Mouse (Mus musculus) skeletal muscle tissue, adult 2 months (tissue): ENCODE data around the gene Ece1.
A peak's percentile ranks its signal among the peaks of the same experiment; 100 is the strongest.

Source experiments
- DNase-seq: peaks from one replicate; pipeline ENCODE4 v3.0.0-alpha.2; 2012; ENCODE audit warnings: low read depth, low spot score

Gene Ece1

GRCm38 (mm10) chr4:137882663-137883062 is 20.6 kb downstream of the Ece1 start:
- DNase-seq, result peak; percentile 65

DNA sequence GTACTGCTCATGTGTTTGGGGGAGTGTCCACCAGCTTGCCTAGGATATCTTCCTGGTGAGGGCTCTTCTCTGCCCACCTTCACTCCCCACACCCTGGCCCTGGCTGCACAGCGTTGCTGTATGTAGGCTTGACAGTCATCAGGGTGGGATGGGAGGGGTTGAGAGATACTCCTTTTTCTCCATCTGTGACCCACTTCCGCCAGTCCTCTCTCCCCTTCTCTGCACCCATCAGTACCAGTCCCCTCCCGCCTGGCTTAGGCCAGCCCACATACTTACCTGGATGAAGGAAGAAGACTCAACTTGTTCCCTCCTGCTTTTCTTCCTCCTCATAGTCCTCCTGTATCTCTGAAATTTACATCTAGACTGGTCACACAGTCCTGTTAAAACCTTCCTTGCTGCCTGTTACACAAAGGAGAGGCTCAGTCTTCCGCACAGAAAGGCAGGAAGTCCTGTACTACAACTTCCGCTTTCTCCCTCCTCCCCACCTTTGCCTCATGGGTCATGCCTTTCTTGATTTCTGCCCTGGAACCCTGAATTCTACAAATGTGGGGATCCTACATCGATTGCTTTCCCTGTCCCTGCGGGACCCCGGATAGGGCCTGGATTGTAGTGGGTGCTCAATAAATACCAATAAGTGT is 21.6 kb downstream of the Ece1 start:
- DNase-seq, result no peak

DNA sequence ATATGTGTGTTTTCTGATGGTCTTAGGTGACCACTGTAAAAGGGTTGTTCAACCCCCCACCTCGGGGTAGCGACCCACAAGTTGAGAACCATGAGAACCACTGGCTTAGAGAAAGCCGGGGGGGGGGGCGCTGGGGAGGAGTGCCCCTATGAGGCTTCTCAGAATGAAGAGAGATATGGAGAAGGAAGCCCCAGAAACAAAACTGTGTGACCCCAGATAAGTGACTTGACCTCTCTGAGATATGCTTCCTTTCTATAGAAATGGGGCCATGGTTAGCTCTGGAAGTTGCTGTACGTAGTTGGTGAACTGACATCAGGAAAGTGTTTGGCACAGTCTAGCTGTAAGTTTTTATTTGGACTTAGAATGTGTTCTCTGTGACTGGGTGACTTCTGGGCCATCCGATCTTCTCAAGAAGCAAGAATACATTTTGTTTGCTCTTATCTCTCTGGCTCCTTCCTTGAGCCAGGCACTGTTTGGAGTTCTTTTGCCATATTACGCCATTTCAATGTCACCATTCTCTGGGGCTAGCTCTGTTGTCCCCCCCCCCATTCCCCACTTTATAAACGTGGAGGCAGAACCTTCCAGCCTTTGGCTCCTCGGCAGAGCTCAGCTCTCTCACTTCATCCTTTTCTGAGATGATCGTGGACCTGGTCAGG is 25.4 kb downstream of the Ece1 start:
- DNase-seq, result no peak

- no peak for DNase-seq
These were observed 26.0 kb downstream of the Ece1 start for GRCm38 (mm10) chr4:137887993-137888388.

DNA sequence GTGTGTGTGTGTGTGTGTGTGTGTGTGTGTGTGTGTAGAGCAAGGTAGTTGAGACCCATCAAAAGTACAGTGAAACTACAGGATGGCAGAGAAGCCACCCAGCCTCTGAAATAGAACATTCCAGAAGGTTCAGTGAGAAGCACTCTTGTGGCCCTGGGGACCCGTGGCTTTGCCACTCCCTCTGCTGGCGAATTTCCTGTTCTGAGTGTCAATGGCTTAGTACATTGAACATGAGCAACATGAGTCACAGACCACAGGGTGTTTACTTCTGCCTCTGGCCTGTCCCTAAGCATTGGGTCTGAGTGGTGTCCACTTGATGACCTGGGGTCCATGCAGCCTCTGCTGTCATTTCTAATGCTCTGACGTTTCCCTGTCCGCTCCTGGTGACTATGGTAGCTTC is 28.6 kb downstream of the Ece1 start:
- DNase-seq, result peak; percentile 80

GRCm38 (mm10) chr4:137891553-137892145 is 29.6 kb downstream of the Ece1 start:
- no peak for DNase-seq

- DNase-seq, result no peak
These were observed 30.7 kb downstream of the Ece1 start for GRCm38 (mm10) chr4:137892713-137893242.

- DNase-seq, result no peak
These were observed 34.7 kb downstream of the Ece1 start for GRCm38 (mm10) chr4:137896612-137897297.

GRCm38 (mm10) chr4:137897298-137897612 is 35.2 kb downstream of the Ece1 start:
- DNase-seq, result peak; percentile 84

- DNase-seq, result no peak
These were observed 36.5 kb downstream of the Ece1 start for GRCm38 (mm10) chr4:137898490-137898889.

DNA sequence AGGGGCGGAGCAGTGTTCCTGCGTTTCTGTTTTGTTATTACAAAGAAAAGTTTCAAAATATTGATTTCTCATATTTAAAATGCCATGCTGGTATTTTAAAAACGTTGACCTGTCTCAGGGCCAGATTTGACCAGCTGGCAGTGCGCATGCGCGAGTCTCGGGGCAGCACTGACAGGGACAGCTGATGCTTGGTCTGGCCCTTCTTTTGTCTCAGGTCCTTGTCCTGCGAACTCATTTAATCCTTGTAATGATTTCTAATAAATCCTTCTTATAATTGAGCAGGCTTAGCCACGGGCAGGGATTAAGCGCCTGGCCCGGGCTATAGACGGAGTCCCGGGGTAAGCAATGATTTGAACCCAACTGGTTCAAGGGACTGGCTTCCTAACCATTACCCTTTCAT is 40.2 kb downstream of the Ece1 start:
- DNase-seq, result no peak

DNA sequence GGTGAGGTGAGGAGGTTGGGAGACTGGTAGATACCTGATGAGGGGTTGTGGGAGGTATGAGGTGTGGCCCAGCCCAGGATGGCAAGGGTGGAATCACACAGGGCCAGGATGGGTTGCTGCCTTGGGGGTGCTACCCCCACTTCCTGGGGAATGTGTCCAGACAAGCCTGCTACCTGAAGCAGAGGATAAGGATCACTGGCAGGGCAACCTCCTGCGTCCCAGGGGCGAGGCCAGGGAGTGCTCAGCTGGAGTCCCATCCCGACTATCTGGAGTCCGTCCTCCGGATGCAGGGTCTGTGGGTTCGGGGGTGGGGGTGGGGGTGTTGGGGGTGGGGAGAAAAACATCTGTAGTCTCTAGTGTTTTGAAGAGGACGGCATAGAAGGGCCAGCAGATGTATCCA is 40.8 kb downstream of the Ece1 start:
- DNase-seq, result no peak

DNA sequence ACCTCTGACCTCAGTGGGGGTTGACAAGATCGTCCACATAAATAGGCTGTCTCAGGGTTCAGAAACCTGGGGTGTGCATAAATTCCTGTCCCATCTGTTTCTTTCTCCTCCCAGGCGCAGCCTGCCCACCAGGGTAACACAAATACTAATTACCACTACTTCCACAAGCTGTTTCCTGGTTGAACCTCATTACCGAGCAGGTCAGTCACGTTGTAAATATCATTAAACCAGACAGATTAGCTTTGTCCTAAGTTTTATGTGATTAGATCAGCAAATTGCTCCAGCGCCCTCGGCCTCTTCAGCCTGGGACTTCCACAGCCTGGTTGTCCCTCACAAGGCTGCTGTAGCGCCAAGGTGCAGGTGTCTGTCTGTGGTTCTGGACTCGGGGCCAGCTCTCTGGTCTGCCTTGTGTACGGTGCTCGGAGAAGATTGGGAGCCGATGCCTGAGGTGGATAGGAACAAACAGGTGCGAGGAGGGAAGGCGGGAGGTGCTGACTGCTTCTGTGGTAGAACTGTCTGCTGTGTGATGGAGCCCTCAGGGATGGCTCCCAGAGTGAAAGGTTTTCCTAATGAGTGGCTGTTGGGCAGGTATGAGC is 43.0 kb downstream of the Ece1 start:
- no peak for DNase-seq

- no peak for DNase-seq
These were observed 45.9 kb downstream of the Ece1 start for GRCm38 (mm10) chr4:137907979-137908378.

- no peak for DNase-seq
These were observed 46.5 kb downstream of the Ece1 start for GRCm38 (mm10) chr4:137908489-137908888.

- DNase-seq, result no peak
These were observed 46.9 kb downstream of the Ece1 start for GRCm38 (mm10) chr4:137908915-137909314.

GRCm38 (mm10) chr4:137909471-137909870 is 47.4 kb downstream of the Ece1 start:
- DNase-seq, result no peak

- DNase-seq, result no peak
These were observed 48.5 kb downstream of the Ece1 start for GRCm38 (mm10) chr4:137910382-137911009.

- no peak for DNase-seq
These were observed 49.6 kb downstream of the Ece1 start for GRCm38 (mm10) chr4:137911657-137912056.

- DNase-seq, result no peak
These were observed 50.8 kb downstream of the Ece1 start for GRCm38 (mm10) chr4:137912768-137913305.

DNA sequence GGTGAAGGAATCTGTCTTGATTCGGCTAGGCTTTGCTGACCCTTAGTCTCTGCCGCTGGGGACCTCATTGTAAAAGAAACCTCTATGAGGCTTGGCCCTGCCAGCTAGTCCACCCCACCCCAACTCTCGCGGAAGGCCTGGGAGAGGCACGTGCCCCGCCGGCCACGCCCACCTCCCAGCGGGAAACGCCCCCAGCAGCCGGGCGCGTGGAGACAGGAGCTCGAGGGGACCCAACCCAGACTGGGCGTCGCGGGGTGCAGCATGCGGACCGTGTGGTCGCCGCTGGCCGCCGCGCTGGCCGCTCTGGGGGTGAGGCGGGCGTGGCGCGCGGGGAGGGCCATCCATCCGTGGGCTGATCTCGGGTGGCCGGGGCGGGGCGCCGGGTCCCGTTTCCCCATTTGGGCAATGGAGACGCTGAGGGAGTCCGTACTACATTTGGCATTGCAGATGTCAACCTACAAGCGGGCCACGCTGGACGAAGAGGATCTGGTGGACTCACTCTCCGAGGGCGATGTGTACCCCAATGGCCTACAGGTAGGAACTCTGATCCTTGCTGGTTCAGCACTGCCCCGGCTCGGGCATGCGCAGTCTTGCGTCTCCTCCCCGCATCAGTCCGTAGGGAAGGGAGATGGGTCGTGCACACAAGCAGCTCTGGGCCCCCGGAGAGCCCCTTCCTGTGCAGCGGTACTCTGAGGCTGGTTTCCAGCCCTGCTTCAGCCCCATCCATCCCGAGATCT is 51.5 kb downstream of the Ece1 start:
- no peak for DNase-seq
